Mouse (Mus musculus) lung, embryonic 15.5 days (tissue): Measurements from ENCODE around the gene Pygo2. TPM values are rescaled to one million over a fixed set of nuclear protein-coding genes. Genes with fewer than 3 reads are reported as not detected.

Experiments used
- ATAC-seq: fragments of 200-750 bp; cut with Nextera tagmentation; 2 replicates; pipeline ENCODE4 v1.8.0; 2017; ENCODE audit warnings: moderate number of reproducible peaks, borderline replicate concordance; ENCODE audit not compliant: low FRiP score, low TSS enrichment; ENCODE audit errors: extremely low read depth
- H3K27ac ChIP-seq: fragments of 300-500 bp; sonication (generic); 2 replicates; pipeline ENCODE4 v1.5.1; 2015; ENCODE audit warnings: moderate library complexity, mild to moderate bottlenecking, inconsistent platforms
- H3K27me3 ChIP-seq: fragments of 300-500 bp; sonication (generic); 2 replicates; pipeline ENCODE4 v1.6.1; 2015; ENCODE audit warnings: inconsistent platforms
- H3K36me3 ChIP-seq: fragments of 300-500 bp; sonication (generic); 2 replicates; pipeline ENCODE4 v1.6.1; 2015; ENCODE audit warnings: inconsistent platforms
- H3K4me1 ChIP-seq: fragments of 300-500 bp; sonication (generic); 2 replicates; pipeline ENCODE4 v1.6.1; 2015; ENCODE audit warnings: inconsistent platforms
- H3K4me2 ChIP-seq: fragments of 300-500 bp; sonication (generic); 2 replicates; pipeline ENCODE4 v1.6.1; 2015; ENCODE audit warnings: inconsistent platforms, mild to moderate bottlenecking, moderate library complexity
- H3K4me3 ChIP-seq: fragments of 300-500 bp; sonication (generic); 2 replicates; pipeline ENCODE4 v1.5.1; 2015; ENCODE audit warnings: mild to moderate bottlenecking, inconsistent platforms
- H3K9ac ChIP-seq: fragments of 300-500 bp; sonication (generic); 2 replicates; pipeline ENCODE4 v1.6.1; 2015; ENCODE audit warnings: inconsistent platforms
- H3K9me3 ChIP-seq: fragments of 300-500 bp; sonication (generic); 2 replicates; pipeline ENCODE4 v1.6.1; 2016; ENCODE audit warnings: inconsistent platforms
- WGBS: fragments of 180-500 bp; shearing (Covaris S2); methylation state at CpG from one replicate; pipeline ENCODE4 v1.1.7; 2015; 5-methylcytosine and 5-hydroxymethylcytosine counted together
- polyA plus RNA-seq: library from polyadenylated mRNA; unstranded; fragments of >200 nt; fragmentation: Nextera tagmentation; extraction: Ambion mirVana; gene quantifications from 2 replicates; pipeline ENCODE4 v1.2.1, GENCODE M21; 2015

Pygo2 gene
- polyA plus RNA-seq, 1 experiment from 2014 or later: 41.1 TPM

DNA sequence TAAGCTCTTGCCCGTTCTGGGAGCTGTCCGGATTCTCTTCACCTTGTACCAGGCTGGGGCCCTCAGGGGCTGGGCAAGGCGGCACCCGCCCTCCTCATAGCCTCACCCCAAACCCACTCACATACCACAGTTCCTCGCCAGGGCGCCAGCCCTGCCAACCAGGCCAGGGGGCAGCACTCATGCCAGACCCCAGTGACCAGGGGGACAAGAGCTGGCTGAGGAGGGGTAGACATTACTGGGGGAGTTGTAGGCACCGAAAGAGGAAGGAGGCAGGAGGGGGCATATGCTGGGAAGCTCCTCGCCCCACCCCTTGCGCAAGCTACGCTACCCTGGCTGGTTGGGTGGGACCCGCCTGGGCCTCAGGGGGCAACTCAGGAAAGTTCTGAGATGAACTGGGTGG lies 42.4 kb upstream of the Pygo2 start:
- H3K27ac ChIP-seq: peak overlapping the region; percentile 27; the same call in 1 of the 2 replicates
- H3K9me3 ChIP-seq: no peaks in the 10 kb centered on the region
- ATAC-seq: no peak
- H3K4me3 ChIP-seq: 0 out of 2 replicates have a peak overlapping the region, but pooled peaks have one; percentile 1
- no peaks in the 10 kb centered on the region for H3K27me3 ChIP-seq
- peaks cover 77% of the 10 kb centered on the region for H3K4me1 ChIP-seq
- peak overlapping the region; percentile 22; the same call in 1 of the 2 replicates for H3K4me2 ChIP-seq
- no peak overlapping the region for H3K9ac ChIP-seq
- 72% methylated on average over 11 of the region's 11 CpGs for WGBS
- H3K36me3 ChIP-seq: no peaks in the 10 kb centered on the region

DNA sequence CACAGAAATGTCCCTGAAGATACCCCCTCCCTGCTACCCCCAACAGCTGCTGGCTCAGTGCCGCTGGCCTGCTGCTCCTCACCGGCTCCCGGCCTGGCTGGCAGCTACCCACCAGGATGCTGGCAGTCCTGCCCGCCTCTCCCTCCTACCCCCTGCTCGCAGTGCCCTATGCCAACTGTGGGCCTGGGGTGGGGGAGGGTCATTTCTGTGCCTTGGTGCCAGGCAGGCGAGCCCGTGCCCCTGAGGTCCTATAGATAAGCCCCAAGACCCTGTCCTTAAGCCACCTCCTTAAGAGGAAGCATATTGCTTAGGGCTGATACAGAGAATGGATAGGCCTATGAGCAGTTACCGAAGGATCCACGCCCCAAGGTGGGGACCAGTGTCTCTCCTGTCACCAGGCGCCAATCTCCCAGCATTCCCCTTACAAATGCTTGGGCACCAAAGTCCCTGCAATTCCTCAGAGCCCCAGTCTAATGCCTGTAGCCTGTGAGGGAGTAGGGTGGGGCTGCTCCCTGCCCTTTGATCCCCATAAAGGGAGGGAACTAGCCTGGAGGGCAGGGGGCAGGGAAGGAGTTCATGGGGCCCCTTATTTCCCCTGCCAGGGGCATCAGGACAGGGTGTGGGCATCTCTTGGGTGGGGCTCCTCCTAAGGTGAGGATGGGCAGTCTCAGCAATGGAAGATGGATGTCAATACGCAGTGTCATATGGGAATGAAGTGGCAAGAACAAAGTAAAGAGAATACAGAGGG lies 41.7 kb upstream of the Pygo2 start:
- H3K4me1 ChIP-seq: peaks cover 76% of the 10 kb centered on the region
- 80% methylated on average over 8 of the region's 11 CpGs for WGBS

DNA sequence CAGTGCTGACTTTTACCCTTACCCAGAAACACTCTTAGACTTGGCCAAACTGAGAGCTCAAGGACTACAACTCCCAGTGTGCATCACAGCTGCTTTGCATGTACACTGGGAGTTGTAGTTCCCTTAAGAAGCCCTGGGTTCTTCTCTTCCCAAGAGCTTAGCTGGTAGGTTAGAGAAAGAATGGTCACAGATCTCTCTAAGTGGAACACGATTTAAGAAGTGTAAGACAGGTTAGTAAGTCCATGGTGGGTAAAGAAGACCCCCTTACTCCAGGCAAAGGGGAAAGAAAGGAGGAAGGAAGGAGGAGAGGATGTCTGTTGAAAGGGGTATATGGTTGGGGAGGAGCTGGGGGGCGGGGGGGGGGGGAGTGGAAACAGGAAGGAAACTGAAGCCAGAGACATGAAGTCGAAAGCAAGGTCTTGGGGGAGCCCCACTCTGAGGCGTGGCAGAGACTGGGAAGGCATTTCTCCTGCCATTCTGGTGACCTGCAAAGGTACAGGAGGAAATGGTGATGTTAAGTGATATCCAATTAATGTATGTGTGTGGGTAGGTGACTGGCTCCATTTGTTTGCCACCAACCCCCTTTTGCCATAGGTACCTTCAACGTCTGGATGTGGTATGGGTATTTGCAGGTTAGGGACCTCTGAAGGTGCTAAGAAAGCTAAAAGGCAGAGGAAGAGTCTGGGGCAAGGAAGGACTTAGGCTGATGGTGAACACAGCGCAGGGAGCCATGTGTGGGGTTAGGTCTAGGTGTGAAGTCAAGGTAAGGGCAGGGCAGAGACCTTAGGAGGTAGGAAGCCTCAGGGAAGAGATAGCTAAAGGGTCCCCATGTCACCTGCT lies 40.9 kb upstream of the Pygo2 start:
- H3K4me3 ChIP-seq: no peak overlapping the region
- no peaks in the 10 kb centered on the region for H3K9me3 ChIP-seq
- H3K27ac ChIP-seq: 0 out of 2 replicates have a peak overlapping the region, but pooled peaks have one; percentile 93
- ATAC-seq: no peak
- WGBS: 45% methylated on average over 6 of the region's 6 CpGs
- peaks cover 72% of the 10 kb centered on the region for H3K4me1 ChIP-seq
- no peaks in the 10 kb centered on the region for H3K27me3 ChIP-seq
- no peaks in the 10 kb centered on the region for H3K36me3 ChIP-seq
- no peak overlapping the region for H3K4me2 ChIP-seq
- no peak overlapping the region for H3K9ac ChIP-seq

More for the DNA sequence above, 41.7 kb upstream of the Pygo2 start:
- H3K27me3 ChIP-seq: no peaks in the 10 kb centered on the region
- no peaks in the 10 kb centered on the region for H3K9me3 ChIP-seq
- H3K27ac ChIP-seq: 0 out of 2 replicates have a peak overlapping the region, but pooled peaks have one; percentile 19
- H3K4me3 ChIP-seq: no peak overlapping the region
- H3K36me3 ChIP-seq: no peaks in the 10 kb centered on the region
- no peak overlapping the region; the same call in 1 of the 2 replicates for H3K4me2 ChIP-seq
- H3K9ac ChIP-seq: no peak overlapping the region
- ATAC-seq: no peak

DNA sequence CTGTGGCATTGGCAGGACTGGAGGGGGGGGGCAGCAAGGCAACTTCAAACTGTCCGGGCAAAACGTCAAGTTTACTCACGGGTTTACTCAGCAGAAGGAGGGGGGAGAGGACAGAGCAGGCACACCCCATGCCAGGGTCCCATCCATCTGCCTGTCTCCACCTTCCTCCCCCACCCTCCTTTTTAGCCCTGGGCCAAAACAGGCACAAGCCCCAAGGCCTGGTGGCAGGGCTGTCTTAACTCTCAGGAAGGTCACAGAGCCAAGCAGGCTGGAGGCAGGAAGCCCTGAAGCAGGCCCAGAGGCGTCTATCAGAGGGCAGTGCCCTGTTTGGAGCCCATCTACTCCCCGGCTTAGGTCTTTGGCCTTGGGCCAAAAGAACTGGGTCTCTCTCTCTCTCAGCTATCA lies 39.9 kb upstream of the Pygo2 start:
- Histone ChIP-seq H3K4me1 (peaks cover 72% of the 10 kb centered on the region), H3K9ac (no peak overlapping the region), H3K4me2 (peak overlapping the region; percentile 97), H3K27me3 (no peaks in the 10 kb centered on the region), H3K27ac (peak overlapping the region; percentile 93), H3K9me3 (no peaks in the 10 kb centered on the region), H3K4me3 (peak overlapping the region; percentile 60), H3K36me3 (no peaks in the 10 kb centered on the region)
- WGBS: 16% methylated on average over 5 of the region's 5 CpGs
- ATAC-seq: no peak

DNA sequence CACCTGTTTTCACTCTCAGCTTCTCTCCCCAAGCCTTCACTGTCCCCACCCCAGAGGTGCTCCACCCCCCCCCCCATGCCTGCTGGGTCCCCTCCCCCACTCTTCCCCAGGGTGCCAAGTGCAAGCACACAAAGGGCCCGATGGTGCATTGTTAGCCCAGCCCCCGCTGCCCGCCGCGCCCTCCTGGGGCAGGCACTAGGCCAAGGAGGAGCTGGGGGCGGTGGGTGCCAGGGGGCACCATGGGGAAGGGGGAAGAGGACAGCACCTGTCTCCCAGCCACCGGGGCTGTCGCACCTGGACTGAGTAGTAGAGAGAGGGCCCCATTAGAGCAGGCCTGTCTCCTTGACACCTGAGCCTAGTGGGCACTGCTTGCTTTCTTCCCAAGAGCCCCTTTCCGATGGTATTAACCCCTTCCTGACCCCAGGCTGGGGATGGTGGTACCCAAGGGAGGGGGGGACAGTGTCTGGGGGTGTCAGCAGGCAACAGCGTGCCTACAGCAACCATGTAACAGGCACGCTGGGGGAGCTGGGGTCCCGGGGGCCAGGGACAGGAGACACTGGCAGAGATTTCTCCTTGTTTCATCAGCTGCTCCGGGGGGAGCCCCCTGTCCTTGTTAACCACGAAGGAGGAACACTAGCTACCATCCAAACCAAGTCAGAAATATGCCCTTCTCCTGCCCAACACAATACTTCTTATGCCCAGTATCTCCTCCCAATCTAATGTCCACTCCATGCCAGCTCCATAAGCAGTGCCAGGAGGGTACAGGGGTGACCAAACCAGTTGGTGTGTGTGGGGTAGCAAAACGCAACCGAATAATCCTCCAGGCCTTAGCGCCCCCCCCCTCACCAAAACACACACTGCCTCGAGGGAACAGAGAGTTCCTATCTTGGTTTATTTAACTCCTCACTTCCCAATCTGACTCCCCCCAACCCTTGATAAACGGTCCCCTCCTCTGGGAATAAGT lies 39.0 kb upstream of the Pygo2 start:
- H3K9ac ChIP-seq: peak overlapping the region; percentile 60
- H3K4me3 ChIP-seq: peak overlapping the region; percentile 60
- peak overlapping the region; percentile 93 for H3K27ac ChIP-seq
- no peak for ATAC-seq
- H3K4me1 ChIP-seq: peaks cover 73% of the 10 kb centered on the region
- no peaks in the 10 kb centered on the region for H3K36me3 ChIP-seq
- no peaks in the 10 kb centered on the region for H3K27me3 ChIP-seq
- H3K4me2 ChIP-seq: peak overlapping the region; percentile 97
- H3K9me3 ChIP-seq: no peaks in the 10 kb centered on the region
- WGBS: 8% methylated on average over 19 of the region's 19 CpGs

DNA sequence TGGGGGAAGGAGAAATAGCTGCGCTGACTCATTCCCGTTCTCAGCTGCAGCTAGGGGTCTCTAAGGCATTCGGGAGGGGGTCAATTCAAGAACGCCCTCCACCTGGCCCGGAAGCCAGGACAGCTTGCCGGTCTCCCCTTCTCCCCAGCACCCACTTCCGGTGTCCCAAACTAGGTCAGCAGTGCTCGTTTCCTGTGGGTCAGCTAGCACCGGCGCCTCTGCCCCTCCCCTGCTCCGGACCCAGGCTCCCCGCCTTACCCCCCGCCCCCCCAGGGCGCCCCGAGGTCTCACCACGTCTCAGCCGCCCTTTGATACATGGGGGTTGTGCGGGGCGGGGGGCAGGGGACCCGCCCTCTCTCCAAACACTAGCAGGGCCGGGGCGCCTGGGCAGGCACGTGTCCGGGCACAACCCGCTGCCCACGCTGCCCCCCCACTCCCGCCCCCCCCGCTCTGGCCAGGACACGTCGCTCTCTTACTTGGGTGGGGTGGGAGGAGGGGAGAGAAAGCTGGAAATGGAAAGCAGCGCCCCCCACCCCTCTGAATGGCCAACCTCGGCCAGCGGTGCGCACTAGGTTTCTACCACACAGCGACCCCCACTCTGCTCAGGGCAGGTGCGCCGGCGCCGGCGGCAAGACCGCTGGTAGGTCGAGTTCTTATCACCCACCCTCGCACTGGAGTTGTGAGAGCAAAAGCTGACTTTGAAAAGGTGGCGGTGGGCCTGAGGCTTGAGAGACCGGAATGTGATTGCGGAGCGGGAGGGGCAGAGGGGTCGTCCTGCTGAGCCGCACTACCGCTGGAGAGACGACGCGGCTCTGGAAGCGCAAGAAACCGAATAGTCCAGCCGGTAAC lies 38.1 kb upstream of the Pygo2 start:
- H3K9me3 ChIP-seq: no peaks in the 10 kb centered on the region
- H3K36me3 ChIP-seq: no peaks in the 10 kb centered on the region
- H3K4me1 ChIP-seq: peaks cover 74% of the 10 kb centered on the region
- H3K27ac ChIP-seq: peak overlapping the region; percentile 93
- H3K4me2 ChIP-seq: peak overlapping the region; percentile 97
- peak overlapping the region; percentile 60 for H3K9ac ChIP-seq
- peak overlapping the region; percentile 60 for H3K4me3 ChIP-seq
- H3K27me3 ChIP-seq: no peaks in the 10 kb centered on the region
- WGBS: under 1% methylated on average over 50 of the region's 56 CpGs
- ATAC-seq: no peak

DNA sequence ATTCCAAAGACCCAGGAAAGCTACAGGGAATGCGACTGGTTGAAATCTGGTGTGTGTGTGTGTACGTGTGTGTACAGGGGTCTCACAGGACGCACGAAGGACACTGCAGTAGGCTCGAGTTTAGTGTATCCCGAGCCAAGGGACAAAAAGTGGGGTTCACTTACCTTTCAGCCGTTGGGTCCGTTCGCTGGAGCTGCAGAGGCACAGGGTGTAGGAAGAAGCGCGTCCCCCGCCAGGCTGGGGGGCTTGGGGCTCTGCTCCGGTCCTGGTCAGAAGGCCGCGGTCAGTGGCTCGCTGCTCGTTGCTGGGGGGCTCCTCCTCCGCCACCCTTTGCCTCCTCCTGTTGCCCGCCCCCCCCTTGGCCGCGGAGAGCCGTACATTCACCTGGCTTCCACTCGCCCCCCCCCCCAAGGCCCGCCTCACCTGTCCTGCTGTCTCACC lies 37.1 kb upstream of the Pygo2 start:
- peak overlapping the region; percentile 93 for H3K27ac ChIP-seq
- H3K4me2 ChIP-seq: peak overlapping the region; percentile 97
- H3K9me3 ChIP-seq: no peaks in the 10 kb centered on the region
- peaks cover 65% of the 10 kb centered on the region for H3K4me1 ChIP-seq
- H3K9ac ChIP-seq: peak overlapping the region; percentile 60
- no peaks in the 10 kb centered on the region for H3K36me3 ChIP-seq
- H3K4me3 ChIP-seq: peak overlapping the region; percentile 60
- 0% methylated on average over 17 of the region's 24 CpGs for WGBS
- no peak for ATAC-seq
- H3K27me3 ChIP-seq: no peaks in the 10 kb centered on the region

DNA sequence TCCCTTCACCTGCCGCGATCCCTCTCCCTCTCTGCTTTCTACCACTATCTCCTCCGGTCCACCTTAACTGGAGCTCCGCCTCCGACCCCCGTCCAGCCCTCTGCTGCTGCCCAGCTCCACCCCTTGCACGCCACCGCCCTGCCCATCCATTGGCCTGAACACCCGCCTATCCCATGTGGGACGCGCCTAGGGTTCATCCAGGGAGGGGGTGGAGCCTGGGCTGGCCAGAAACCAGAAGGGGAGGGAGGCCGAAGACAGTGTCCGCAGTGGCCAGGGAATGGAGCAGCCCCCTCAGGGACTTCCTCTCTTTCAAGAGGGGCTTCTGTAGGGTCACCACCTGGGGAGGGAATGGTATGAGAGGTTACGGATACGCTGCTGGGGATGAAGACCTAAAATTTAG lies 36.4 kb upstream of the Pygo2 start:
- Histone ChIP-seq H3K9ac (peak overlapping the region; percentile 59), H3K27ac (peak overlapping the region; percentile 93), H3K4me2 (peak overlapping the region; percentile 97), H3K27me3 (no peaks in the 10 kb centered on the region), H3K4me3 (peak overlapping the region; percentile 60), H3K9me3 (no peaks in the 10 kb centered on the region), H3K36me3 (no peaks in the 10 kb centered on the region), H3K4me1 (peaks cover 58% of the 10 kb centered on the region)
- 0% methylated on average over 15 of the region's 15 CpGs for WGBS
- ATAC-seq: peak; percentile 95

DNA sequence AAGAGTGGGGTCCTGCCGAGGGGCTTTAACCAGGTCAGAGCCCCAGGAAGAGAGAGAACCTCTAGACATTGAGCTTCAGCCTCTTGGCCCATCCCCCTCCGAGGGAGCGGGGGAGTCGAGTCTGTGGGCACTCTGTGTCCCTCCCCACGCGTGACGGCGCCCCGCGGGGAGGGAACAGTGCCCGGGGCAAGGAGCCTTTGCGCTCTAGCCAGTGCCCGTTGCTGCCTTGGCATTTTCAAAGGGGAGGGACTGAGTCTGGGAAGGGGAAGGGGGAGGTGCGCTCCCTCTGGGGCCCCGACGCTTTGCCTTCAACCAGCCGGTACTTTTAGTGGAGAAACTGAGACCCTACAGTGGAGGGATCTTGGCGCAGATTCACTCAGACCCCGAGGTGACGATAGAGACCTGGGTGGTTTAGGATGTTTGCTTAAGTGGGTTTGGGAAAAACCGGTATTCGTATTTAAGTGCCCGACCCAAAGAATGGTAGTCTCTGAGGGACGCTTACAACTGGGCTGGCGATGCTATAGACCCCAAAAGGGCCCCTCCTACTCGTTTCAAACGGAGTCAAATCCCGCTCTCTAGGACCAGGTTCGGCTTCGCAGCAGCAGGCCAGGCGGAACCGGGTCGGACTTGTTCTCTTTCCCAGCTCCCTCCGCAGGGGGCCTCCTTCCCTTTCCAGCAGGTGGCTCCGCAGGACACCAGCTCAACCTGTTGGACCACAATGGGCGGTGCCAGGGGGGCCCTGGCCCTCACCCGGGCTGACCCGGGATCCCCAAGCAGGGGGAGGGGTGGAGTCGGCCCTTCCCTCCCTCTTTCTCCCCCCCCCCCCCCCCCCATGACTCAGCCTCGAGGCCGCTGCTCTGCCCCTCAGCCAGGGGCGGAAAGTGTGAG lies 35.8 kb upstream of the Pygo2 start, which contains the start of gene Zbtb7b:
Gene Zbtb7b (minus strand): TSS at position 771 of the 888 bp plus-strand sequence.
- Histone ChIP-seq H3K27me3 (no peaks in the 10 kb centered on the region), H3K9ac (peak within 1 kb of the TSS; percentile 59), H3K4me2 (peak within 1 kb of the TSS; percentile 97), H3K27ac (peak within 1 kb of the TSS; percentile 93), H3K9me3 (no peaks in the 10 kb centered on the region), H3K36me3 (no peaks in the 10 kb centered on the region), H3K4me3 (peak within 1 kb of the TSS; percentile 60), H3K4me1 (peaks cover 56% of the 10 kb centered on the region)
- ATAC-seq: peak; percentile 50
- WGBS: 0% methylated on average over 41 of the region's 42 CpGs

DNA sequence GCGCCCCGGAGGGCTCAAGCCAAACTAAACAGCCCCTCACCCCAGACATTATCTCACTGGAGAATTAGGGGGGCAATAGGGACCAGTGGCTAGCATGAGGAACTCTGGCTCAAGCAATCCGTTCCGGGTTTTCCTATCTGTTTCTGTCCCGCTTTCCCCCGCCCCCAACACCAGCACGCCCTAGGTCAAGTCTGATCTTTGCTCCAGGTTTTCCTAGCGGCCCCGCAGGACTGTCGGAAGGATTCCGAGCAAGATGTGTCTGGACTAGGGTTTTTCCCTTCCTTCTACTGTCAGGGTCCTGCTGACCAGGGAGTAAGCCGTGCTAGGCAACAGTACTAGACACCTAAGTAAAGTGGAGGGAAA lies 35.1 kb upstream of the Pygo2 start:
- peak overlapping the region; percentile 93 for H3K27ac ChIP-seq
- peak overlapping the region; percentile 60 for H3K4me3 ChIP-seq
- peak; percentile 4; the same call in 1 of the 2 replicates for ATAC-seq
- H3K9ac ChIP-seq: peak overlapping the region; percentile 59
- no peaks in the 10 kb centered on the region for H3K27me3 ChIP-seq
- H3K36me3 ChIP-seq: no peaks in the 10 kb centered on the region
- peaks cover 50% of the 10 kb centered on the region for H3K4me1 ChIP-seq
- H3K9me3 ChIP-seq: no peaks in the 10 kb centered on the region
- WGBS: 0% methylated on average over 12 of the region's 12 CpGs
- H3K4me2 ChIP-seq: peak overlapping the region; percentile 97
